Mouse (Mus musculus) left cerebral cortex, postnatal 36 days (tissue): ENCODE measurements at regions not wholly inside any gene's neighbourhood (a gene's known extent, or its start where the extent isn't known, plus 50 kb on each side); places are given as distances from the start of the nearest gene placed in this dataset.
A peak's percentile ranks its signal among the peaks of the same experiment; 100 is the strongest.

Experiments used
- DNase-seq, 2 experiments: peaks; one replicate each; pipeline ENCODE4 v3.0.0; 2021 to 2022; ENCODE audit warnings: low spot score in 2 of 2, mixed read lengths in 1 of 2
- intact Hi-C: fragments of 180-260 bp; cut with DNase I; formaldehyde crosslinking; loops from one replicate; pipeline ENCODE4 v1.15.1; 2025

DNA sequence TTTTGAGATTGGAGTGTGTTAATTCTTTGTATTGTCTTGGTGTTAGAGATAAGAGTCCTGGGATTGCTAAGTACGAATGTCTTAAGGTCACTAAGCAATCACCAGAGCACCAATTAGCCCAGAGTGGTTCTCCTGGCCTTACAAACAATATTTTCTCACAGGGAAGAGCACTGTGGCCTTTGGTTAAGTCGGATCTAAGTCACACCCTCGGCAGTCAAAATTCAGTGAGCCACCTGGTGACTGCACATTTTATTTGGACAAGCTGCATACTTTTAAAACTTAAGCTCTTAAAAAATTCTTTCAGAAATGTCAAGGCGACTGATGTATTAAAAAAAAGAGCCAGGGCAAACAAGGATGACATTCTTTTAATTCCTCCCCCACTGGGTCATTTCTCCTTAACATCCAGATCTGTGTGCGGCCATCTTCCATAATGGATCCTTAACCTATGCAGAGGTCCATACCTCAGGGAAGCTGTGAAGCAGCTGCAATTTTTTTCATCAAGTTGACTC, 60.9 kb upstream of the Foxa2 start:
- no peak for DNase-seq
- intact Hi-C loops, result no loop called here

DNA sequence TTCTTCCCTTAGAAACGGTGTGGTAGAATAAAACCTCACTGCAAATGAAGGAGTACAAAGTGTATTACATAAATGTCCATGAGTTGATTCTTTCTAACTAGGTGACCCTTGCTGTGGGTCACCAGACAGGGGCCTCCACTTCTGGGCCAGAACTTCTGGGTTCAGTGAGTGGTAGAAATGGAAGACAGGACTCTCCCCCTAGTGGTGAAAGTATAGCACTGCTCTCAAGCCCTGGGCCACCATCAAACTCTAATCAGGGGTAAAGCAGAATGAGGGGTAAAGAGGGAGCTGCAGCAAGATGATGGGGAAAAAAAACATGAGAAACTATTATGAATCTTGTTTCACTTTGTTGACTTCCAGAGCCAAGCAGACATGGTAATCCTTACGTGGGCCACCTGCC, 63.4 kb upstream of the Foxa2 start:
- intact Hi-C loops, result loop anchor here (2.0 kb wide), 1 partner anchor 301 kb away; no protein-coding TSS in a partner anchor

DNA sequence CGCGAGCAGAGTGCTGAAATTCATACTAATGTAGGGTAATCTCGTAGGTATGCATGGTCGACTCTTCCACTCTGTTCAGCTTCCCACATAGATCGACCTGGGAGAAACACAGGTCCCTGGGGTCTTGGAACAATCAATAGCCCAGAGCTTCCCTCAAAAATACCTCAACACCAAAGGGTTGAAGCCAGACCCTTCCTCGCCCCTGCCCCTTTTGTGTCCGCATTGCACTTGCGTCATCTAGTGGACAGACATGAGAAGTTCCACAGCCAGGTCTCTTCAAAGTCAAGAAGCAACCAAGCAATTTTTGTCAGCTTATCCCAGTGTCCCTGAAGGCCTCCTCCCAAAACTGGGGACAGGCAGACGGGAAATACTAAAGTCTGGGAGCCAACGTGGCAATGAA, 65.1 kb upstream of the Foxa2 start:
- DNase-seq, result peak in 1 of 2 experiments; percentile 12
- intact Hi-C loops, result loop anchor here (2.0 kb wide), 1 partner anchor 303 kb away; no protein-coding TSS in a partner anchor

More for the DNA sequence above, 63.4 kb upstream of the Foxa2 start:
- no peak for DNase-seq

DNA sequence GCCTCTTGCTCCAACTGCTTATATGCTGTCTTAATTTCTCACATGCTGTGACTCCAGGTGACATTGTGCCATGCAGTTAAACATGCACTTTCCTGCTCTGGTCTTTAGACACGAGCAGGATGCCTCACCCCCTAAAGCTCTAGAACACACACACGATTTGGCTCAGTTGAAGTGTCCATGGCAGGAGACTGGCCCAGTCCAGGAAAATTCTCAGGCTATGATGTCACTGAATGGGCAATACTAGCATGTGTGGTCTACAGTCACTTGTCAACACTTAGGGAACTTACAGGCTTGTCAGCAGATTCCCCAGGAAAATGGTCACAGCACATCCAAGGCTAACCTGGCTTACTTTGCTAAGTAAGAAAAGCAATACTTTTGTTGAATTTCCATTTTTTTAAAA, 66.4 kb upstream of the Foxa2 start:
- intact Hi-C loops, result no loop called here
- no peak for DNase-seq

DNA sequence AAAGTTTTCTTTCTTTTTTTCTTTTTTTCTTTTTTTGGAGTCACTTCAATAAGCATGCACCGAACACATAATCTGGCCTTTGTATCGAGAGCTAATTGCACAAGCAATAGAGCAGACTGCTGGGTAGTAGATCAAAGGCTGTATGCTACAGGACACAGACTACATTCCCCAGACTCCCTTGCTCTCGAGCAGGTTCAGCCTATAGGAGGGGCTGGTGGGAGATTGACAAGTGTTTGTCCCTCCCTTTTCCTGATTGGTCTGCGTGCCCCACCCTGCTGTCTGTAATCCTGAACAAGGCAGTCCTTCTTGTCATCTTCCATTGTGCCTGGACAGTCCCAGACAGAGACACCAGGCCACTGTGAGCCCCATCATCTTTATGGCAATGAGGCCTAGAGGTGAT, 67.8 kb upstream of the Foxa2 start:
- DNase-seq, result no peak
- intact Hi-C loops, result no loop called here

DNA sequence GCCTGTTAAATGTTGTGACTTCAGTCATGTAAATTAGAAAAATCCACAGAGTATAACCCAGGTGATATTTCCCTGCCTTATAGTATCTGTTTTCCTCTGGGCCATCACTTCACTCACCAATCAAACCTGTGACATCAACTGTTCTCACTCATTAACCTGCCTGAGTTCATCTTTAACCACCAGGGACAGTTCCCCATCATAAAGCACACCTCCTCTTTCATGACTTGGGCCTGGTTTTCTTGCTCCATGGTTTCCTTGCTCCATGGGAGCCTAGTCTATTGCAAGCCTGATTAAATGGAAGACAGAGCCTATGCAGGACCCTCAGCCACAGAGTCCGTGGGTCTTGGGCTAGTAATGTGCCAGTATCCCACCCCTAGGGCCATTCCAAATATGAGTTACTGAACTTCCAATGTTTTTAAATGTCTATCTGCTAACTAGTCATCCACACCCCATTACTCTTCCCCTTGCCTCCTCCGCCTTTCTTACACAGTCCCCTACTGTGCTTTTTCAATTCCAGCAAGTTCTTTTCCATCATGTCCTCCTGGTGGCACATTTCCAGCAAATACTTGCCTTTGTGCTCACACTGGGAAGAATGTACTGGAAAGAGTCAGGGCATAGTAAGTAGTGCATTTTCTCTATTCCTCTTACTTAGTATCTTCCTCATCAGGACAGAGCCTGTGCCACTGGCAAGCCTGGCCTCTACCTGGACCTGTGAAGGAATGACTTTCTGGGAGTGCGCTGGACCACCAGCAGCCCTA, 69.4 kb upstream of the Foxa2 start:
- no peak for DNase-seq
- intact Hi-C loops, result no loop called here

DNA sequence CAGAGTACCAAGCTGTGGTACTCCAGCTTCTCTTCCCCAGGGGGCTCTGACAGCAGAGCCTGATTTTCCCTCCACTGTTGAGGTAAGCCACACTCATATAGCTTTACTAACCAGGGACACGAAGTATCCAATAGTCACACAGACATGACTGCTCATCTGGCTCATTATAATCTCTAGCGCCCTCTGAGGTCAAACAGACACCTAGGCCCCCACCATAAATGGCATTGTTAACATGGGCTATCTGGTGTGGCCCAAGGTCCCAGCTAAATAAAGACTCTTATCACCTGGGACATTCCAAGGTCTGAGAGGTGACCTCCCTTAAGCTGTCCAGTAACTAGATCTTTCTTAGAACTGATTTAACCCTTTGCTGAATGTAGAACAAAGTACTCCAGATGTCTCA, 70.7 kb upstream of the Foxa2 start:
- intact Hi-C loops, result no loop called here
- DNase-seq, result no peak

DNA sequence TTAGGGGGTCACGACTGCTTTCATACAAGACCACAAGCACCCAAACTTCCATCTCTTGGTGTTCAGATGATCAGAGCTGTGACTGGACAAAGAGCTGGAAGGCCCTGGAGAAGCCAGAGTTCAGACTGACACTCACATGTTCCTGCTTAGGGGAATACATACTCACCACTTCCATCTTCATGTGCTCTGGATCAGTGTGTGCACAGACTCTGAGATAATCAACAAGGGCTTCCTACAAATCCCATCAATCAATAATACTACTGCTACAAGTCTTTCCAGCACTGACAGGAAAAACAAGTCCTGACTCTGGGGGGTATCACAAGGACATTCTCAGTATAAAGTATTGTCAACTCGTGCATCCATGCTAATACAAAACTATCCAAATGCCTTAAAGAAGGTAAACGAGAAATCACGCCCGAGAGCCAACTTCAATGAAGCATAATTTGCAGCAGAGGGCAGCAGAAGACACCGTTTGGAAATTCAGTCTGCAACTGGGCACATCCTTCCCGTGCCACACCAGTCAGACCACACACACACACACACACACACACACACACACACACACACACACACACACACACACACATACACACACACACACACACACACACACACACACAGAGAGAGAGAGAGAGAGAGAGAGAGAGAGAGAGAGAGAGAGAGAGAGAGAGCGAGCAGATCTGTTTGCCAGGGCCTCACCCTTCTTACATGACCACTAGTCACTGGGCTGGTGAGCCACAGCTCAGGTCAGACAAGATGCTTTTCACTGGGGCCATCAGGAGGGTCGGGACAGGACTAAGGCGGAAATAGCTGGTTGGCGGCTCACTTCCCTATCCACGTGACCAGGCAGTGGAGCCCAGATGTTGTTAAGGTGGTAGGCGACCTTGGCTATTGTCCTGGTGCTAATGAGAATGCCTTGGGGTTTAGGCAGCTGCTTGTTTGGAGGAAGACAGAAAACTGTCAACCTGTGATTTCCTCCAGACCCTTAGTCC, 75.4 kb upstream of the Foxa2 start:
- intact Hi-C loops, result loop anchor here (2.0 to 5.0 kb wide), 3 partner anchors 275 to 533 kb away; partner anchors contain the start of gene Sstr4
- DNase-seq, result peak; percentile 14 to 43

DNA sequence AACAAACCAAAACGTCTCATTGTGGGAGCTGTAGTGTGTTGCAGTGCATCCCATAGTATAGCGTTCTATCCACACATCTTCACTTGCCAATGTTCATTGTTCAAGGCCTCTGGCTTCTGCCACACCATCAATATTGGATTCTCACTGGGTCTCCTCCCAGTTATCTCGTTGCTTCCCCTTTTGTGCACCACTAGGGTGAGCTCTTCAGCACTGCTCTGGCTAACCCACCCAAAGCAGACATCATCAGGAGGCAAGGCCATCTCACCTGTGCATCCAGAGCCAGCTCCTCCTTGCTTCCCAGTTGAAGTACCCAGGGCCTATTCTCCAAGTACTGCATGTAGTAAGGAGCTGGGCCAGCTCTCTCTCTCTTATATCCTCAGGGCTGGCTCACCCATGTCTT, 77.0 kb upstream of the Foxa2 start:
- intact Hi-C loops, result loop anchor here (2.0 to 5.0 kb wide), 2 partner anchors 274 to 531 kb away; partner anchors contain the start of gene Sstr4
- peak in 1 of 2 experiments; percentile 10 for DNase-seq

DNA sequence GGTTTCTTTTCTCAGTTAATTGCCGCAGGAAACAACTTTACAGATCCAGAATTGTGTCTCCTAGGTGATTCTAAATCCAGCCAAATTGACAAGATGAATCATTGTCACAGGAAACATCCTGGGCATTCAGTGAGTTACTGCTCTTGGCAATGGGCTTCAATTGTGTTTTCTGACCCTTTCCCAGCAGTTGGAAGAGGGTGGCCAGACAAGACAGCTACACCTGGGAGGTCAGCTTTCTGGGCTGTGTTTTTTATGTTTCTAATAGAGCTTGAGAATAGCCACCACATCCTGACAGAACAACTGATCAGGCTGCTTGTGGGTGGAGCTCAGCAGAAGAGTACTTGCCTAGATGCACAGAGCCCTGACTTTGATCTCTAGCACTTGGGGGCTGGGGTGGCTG, 87.0 kb upstream of the Foxa2 start:
- intact Hi-C loops, result no loop called here
- DNase-seq, result no peak

DNA sequence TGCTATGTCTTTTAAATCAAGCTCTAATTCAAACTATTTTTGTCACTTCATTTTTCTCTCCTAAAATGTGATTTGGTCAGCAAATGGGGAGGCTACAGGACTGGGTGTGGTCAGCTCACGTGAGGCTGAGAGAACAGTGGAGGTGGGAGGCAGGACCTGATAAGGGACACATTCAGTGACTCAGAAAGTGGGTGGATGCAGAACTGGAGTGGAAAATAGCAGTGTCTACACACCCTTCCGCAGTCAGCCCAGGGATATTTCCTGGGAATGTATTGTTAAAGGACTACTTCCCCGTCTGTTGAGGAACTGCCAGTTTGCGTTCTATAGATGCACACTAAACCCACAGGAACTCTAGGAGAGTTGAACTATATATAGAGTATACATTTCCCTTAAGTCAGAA, 95.2 kb upstream of the Foxa2 start:
- peak; percentile 32 to 40 for DNase-seq
- intact Hi-C loops, result no loop called here

DNA sequence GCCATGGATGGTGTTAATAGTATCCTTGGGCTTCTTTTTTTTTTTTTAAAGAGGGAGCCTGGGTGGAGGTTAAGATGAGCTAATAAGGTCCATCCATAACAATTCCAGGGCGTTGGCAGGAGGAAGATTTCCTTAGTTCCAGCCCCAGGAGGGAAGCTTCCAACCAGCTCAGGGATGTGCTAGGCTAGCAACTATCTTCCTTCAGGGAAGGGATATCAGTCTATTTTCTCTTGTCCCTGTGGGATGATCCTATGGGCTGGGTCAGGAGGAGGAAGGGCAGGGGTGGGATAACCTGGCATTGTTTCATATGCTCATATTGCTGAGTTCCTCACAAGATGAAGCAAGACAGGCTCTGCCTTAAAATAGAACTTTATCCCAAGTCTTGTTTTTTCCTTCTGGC, 98.0 kb upstream of the Foxa2 start:
- no peak for DNase-seq
- intact Hi-C loops, result no loop called here

DNA sequence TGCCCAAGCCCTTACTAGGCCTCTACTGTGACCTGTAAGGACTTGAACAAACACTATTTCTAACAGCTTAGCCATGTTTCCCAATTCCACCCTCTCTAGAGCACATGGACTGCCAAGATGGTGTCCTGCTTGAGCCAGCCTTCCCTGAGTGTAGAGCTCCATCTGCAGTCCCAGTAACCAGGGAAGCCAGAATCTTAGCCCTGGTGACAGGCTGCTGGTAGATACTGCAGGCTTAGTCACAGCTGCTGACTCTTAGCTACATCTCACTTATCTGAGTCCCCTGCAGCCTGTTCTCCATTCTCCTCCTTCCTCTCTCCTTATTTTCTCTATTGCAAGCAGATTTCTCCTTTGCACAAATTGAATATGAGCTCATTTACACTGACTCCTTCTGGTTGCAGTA, 101.5 kb upstream of the Foxa2 start:
- no peak for DNase-seq
- intact Hi-C loops, result no loop called here

DNA sequence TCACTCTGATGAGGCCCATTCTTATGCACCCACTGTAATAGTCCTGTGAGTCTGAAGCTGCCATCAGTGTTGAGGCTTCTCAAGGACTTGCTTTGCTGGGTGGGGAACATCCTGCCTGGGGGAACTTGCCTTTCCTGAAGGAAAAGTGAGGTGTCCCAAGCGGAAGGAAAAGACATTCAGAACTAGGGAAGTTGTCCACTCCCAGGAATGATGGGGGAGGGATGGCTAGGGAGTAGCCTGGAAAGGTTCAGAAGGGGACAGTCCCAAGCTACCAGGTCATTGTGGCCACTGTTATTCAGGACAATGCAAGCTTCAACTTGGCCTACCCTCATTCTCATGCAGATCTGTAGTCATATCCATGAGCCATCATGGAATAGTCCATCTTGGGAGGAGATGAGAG, 102.7 kb upstream of the Foxa2 start:
- intact Hi-C loops, result no loop called here
- DNase-seq, result no peak

DNA sequence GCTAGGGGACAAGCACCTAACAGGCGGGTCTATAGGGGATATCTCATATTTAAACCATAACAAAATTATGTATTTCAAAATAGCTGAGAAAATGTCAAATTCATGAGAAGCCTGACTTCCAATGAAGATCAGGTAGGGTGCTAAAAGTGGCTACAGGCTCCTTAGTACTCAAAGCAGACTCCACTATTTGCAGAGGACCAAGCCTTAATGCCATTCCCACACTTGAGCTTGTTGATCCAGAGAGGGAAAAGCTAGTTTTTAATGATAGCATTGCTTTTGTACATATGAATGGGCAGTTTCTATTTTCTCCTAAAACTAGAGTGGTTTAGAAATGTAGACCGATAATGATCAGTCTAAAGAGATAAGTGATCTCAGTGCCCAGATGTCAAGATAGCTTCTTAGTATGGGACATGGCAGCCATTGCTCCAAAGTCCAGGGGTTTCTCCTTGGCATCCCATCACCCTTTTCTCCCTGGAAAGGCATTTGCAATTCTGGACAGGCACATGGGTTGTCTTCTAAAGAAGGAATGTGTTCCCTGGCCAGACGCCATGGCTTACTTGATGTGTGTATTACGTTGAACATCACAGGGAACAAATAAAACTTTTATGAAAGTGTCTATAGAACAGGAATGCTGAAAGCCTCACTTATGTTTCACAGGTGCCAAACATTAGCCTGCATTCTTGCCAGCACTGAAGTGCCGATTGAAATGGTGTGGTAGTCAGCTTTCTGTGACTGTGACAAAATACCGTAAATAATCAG, 106.9 kb upstream of the Foxa2 start:
- DNase-seq, result no peak
- intact Hi-C loops, result no loop called here

DNA sequence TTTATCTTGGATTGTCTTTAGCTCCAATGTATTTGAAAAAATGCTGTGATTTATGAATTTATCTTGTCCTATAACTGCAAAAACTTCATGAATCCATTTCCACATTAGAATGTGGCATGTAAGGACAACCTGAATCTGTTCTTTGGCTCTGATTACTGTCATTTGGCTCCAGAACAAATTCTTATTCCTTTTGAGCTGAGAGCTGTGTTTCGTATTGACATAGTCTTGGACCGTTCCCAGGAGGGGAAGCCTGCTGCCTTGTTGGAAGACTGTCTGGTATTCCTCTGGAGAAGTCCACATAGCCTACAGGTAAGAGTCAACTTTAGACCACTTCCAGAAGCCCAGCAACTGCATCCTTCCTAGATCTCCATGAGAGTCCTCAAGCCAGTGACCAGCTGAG, 109.4 kb upstream of the Foxa2 start:
- intact Hi-C loops, result no loop called here
- DNase-seq, result no peak

DNA sequence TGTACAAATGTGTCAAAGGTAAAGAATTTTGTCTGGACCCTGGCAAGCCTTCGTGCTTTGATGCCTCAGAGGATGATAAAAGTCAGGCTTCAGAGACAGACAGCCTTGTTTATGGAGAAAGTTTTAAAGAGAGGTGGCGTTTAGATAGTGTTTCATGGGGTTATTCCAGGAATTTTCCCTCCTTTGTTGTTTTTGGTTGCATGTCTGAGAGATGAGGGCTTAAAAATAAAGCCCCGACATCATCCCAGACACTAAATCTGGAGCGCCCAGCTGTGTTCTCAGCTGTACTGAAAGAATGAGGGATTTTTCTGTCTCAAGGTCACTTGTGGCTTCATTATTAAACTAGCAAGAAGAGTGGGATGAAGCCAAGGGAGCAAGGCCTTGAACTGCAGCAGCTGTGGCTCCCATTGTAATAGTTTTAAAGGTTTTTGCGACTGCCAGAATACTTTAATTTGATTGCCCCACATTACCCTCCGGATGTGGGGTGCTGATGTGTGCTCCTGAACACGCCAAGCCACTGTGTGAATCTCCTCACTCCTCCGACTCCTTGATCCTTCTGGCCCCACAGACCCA, 112.3 kb upstream of the Foxa2 start:
- intact Hi-C loops, result no loop called here
- no peak for DNase-seq

DNA sequence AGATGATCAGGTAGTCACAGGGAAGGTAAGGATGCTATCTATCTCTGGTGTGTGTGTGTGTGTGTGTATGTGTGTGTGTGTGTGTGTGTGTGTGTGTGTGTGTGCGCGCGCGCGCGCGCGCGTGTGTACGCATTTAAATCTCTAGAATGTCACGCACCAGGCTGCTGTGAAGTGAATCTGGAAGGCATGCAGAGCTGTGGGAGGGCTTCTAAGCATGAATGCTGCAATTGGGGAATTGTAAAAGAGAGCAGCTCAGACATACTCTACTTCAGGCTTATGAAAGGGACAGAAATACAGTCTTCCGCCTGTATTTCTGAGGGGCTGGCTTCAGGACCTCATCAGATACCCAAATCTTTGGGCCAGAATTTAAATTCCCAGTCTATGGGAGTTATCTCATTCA, 114.2 kb upstream of the Foxa2 start:
- intact Hi-C loops, result no loop called here
- no peak for DNase-seq

DNA sequence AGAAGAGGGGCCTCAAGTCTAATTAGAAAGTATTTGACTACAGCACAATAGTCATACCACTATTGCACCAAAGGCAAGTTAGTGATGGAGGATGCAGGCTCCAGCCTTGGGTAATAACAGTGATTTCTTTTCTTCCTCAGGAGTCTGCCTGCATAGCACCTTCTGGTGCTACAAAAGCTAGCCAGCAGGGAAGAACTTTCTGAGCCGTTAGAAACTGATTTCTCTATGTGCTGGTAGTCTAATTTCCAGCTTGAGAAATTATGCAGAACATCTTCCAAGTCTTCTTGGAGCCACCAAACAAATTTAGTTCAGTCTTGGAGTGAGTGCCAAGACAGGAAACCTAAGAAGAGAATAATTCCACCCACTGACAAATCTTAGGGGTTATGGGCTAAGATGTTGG, 115.2 kb upstream of the Foxa2 start:
- intact Hi-C loops, result no loop called here
- DNase-seq, result peak in 1 of 2 experiments; percentile 36
